Comparison of ENCODE assay signal across 12 mouse cellular contexts in the genomic region with DNA sequence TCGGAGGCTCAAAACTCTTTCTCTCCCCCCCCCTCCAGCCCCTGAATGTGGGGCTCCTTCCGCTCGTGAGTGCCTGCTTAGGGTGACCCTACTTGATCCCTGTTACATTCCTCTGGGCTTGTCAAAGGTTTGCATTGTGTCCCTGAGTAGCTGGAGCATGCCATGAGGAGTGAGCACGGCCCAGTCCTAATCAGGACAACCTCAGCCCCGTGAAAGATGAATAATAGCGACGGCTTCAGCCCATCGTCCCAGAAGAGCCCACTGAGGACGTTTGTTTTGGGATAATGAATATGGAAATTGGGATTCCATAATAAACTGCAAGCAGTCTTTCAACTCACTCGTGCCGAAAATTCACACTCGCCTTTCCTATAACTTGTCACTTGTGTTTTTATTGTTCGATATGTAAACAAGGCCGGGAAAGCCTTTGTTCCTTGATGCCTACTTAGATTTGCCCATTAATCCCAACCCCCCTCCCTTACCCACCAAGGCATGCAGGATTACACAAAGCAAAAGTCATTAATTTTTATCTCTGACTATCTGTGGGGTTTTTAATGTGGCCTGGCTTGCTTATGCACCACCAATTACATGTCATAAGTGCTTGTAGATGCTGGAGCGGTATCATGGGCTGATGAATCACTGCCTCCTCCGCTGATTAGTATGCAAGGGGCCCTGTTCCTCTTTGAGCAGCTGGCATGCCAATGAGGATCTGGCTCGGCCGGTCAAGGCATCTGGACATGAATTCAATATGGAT.
DNase-seq lines count a peak whose midpoint lies in the region; ATAC-seq lines count a peak whose summit lies in the region.
"Had no signal": no experiment of that assay in that cellular context is flagged by ENCODE, and none has a peak within 500 bp of the region (broad histone marks: within the 10 kb centered on the region; RNA-seq: fewer than 3 reads in every experiment).

No protein-coding gene starts in this region.

- 31% methylated on average over 18 of the region's 18 CpGs for WGBS in forebrain, embryonic 11.5 days
- WGBS in midbrain, embryonic 16.5 days, result 12% methylated on average over 18 of the region's 18 CpGs

- peaks cover 8% of the 10 kb centered on the region; the same call in 1 of the 2 replicates for H3K4me1 ChIP-seq in forebrain, embryonic 11.5 days (replicated peaks; ENCODE audit: control insufficient read depth, insufficient read depth, low read length)
- H3K4me1 ChIP-seq in midbrain, embryonic 16.5 days (ENCODE audit: control insufficient read depth, insufficient read depth, low read length), result peaks cover 12% of the 10 kb centered on the region
- H3K4me1 ChIP-seq: liver, embryonic 13.5 days had no signal

- peak overlapping the region; percentile 61; the same call in 1 of the 2 replicates for H3K27ac ChIP-seq in forebrain, embryonic 11.5 days (ENCODE audit: low read depth, low read length)
- H3K27ac ChIP-seq in midbrain, embryonic 16.5 days (ENCODE audit: low read length), result peak overlapping the region; percentile 37; the same call in 1 of the 2 replicates
- H3K27ac ChIP-seq: heart, adult 2 months; left cerebral cortex, adult 2 months; liver, embryonic 13.5 days had no signal

- ATAC-seq in forebrain, embryonic 11.5 days (replicated peaks; ENCODE audit: low FRiP score), result peak; percentile 88
- peak; percentile 73; the same call in 1 of the 2 replicates for ATAC-seq in midbrain, embryonic 16.5 days
- ATAC-seq: inflammation-experienced regulatory T-cells, adult 6 months had no signal

- no peak overlapping the region for H3K4me2 ChIP-seq in forebrain, embryonic 11.5 days (ENCODE audit: low read depth, low read length, severe bottlenecking)
- H3K4me2 ChIP-seq in midbrain, embryonic 16.5 days (ENCODE audit: low read length), result 0 out of 2 replicates have a peak overlapping the region, but pooled peaks have one; percentile 3
- H3K4me2 ChIP-seq: liver, embryonic 13.5 days had no signal

- peaks cover 11% of the 10 kb centered on the region for H3K9me3 ChIP-seq in forebrain, embryonic 11.5 days (ENCODE audit: control insufficient read depth, low read length)
- H3K9me3 ChIP-seq in midbrain, embryonic 16.5 days (replicated peaks; ENCODE audit: control insufficient read depth, low read length, poor library complexity, severe bottlenecking), result peaks cover 13% of the 10 kb centered on the region
- H3K9me3 ChIP-seq: liver, embryonic 13.5 days had no signal

- H3K27me3 ChIP-seq in forebrain, embryonic 11.5 days (ENCODE audit: control insufficient read depth, insufficient read depth, low read length), result no peaks in the 10 kb centered on the region
- no peaks in the 10 kb centered on the region for H3K27me3 ChIP-seq in midbrain, embryonic 16.5 days (ENCODE audit: control insufficient read depth, insufficient read depth, low read depth, low read length)
- H3K27me3 ChIP-seq: liver, embryonic 13.5 days had no signal

- no peak overlapping the region for H3K9ac ChIP-seq in forebrain, embryonic 11.5 days (ENCODE audit: low read length)
- no peak overlapping the region for H3K9ac ChIP-seq in midbrain, embryonic 16.5 days (ENCODE audit: low read depth, low read length)
- H3K9ac ChIP-seq: liver, embryonic 13.5 days had no signal

- H3K36me3 ChIP-seq in forebrain, embryonic 11.5 days (ENCODE audit: control insufficient read depth, insufficient read depth, low read length), result no peaks in the 10 kb centered on the region
- no peaks in the 10 kb centered on the region for H3K36me3 ChIP-seq in midbrain, embryonic 16.5 days (ENCODE audit: control insufficient read depth, insufficient read depth, low read length)
- H3K36me3 ChIP-seq: liver, embryonic 13.5 days had no signal

- DNase-seq in adrenal gland, postnatal 14 days, result peak; percentile 9
- DNase-seq in adrenal gland, postnatal 10 days, result no peak
- DNase-seq in forebrain, embryonic 11.5 days (ENCODE audit: low spot score), result peak; percentile 67
- peak; percentile 43 for DNase-seq in layer of hippocampus, adult 11-12 months (ENCODE audit: low spot score)
- DNase-seq in urinary bladder, adult 2 months (ENCODE audit: low spot score), result no peak
- DNase-seq in cerebellum, postnatal 36 days, result no peak
- no peak for DNase-seq in adrenal gland, adult 8-10 months
- DNase-seq: heart, adult 2 months; liver, embryonic 13.5 days had no signal

- no peak overlapping the region for H3K4me3 ChIP-seq in forebrain, embryonic 11.5 days (ENCODE audit: low read depth, low read length)
- no peak overlapping the region for H3K4me3 ChIP-seq in midbrain, embryonic 16.5 days (ENCODE audit: low read depth, low read length)
- H3K4me3 ChIP-seq: heart, adult 2 months; left cerebral cortex, adult 2 months; liver, embryonic 13.5 days had no signal

Comparison
In these comparisons a context has a peak if more than half of its experiments do, and no peak if none do; other contexts are left out.
1. DNase-seq: peak in adrenal gland, postnatal 14 days (single experiment), forebrain, embryonic 11.5 days (single experiment) and layer of hippocampus, adult 11-12 months (single experiment); none in adrenal gland, postnatal 10 days (single experiment), urinary bladder, adult 2 months (single experiment), cerebellum, postnatal 36 days (0 of 2) and adrenal gland, adult 8-10 months (single experiment).